Mouse (Mus musculus): Measurements from ENCODE around the gene Pus1. TPM values are rescaled to one million over a fixed set of nuclear protein-coding genes. Genes with fewer than 3 reads are reported as not detected.

The Pus1 gene
- polyA plus RNA-seq, 1 experiment = 38.6 TPM

DNA sequence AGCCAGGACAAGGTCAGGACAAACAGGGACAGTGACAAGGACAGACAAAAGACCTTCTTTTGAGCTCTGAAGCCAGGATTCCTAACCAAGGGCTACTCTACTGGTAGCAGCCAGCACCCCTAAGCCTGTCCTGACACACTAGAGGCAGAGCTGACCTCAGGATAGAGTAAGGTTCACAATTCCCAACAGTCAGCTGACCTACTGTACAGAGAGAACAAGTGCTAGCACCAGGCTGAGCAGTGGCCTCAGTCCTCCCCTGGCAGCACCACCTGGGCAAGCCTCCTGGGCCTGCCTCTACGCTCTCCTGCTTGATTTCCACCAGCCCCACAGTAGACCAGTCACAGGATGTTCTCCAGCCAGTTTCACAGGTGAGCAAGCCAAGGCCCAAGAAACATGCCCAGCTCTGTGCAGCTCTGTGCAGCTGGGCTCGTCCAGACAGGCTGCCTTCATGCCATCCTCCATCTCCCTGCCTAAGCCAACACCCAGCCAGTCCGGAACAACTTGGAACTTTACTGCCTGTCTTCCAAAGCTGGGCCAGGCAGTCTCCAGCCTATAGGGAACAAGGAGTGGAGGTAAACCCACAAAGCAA, 20.7 kb upstream of the Pus1 start:
- H3K27me3 ChIP-seq (replicated peaks; ENCODE audit: control insufficient read depth, insufficient read depth, low read length) = no peaks in the 10 kb centered on the region
- H3K27ac ChIP-seq (ENCODE audit: insufficient read depth, low read depth, low read length) = no peak overlapping the region
- H3K4me3 ChIP-seq (ENCODE audit: insufficient read depth, low read depth, low read length) = no peak overlapping the region
- H3K36me3 ChIP-seq (ENCODE audit: control insufficient read depth, insufficient read depth, low read length) = no peaks in the 10 kb centered on the region
- no peak for TF ChIP-seq CTCF (conservative IDR thresholded peaks at IDR 0.05; ENCODE audit: insufficient read depth, insufficient read length, low read depth, low read length)
- TF ChIP-seq POLR2A (IDR thresholded peaks at IDR 0.05; ENCODE audit: low read depth, low read length) = no peak
- DNase-seq = peak; percentile 54
- peaks cover 35% of the 10 kb centered on the region for H3K4me1 ChIP-seq (ENCODE audit: control insufficient read depth, insufficient read depth, low read length)
- 57% methylated on average over 3 of the region's 3 CpGs for WGBS

DNA sequence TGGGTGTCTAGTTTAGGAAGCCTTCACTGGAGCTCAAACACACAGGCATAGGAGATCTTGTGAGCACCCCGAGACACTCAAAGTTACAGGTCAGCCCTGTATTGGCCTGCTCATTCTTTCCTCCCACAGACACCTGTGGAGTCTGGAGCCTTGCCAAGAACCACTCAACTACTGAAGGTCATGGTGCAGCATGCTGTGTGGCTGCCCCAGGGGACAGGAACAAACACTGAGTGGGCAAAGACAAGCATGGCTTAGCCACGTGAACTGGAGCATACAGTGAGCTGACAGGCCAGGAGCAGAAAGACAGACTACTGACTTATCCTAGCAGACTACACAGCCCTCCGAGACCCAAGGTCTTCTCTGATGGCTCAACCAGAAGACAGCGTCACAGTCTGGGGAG, 17.2 kb upstream of the Pus1 start:
- peak; percentile 85 for DNase-seq
- no peak for TF ChIP-seq CTCF (conservative IDR thresholded peaks at IDR 0.05; ENCODE audit: insufficient read depth, insufficient read length, low read depth, low read length)
- TF ChIP-seq POLR2A (IDR thresholded peaks at IDR 0.05; ENCODE audit: low read depth, low read length) = no peak
- H3K4me1 ChIP-seq (ENCODE audit: control insufficient read depth, insufficient read depth, low read length) = peaks cover 35% of the 10 kb centered on the region
- H3K27me3 ChIP-seq (replicated peaks; ENCODE audit: control insufficient read depth, insufficient read depth, low read length) = no peaks in the 10 kb centered on the region
- peaks cover 2% of the 10 kb centered on the region; the same call in 1 of the 2 replicates for H3K36me3 ChIP-seq (ENCODE audit: control insufficient read depth, insufficient read depth, low read length)
- no peak overlapping the region for H3K4me3 ChIP-seq (ENCODE audit: insufficient read depth, low read depth, low read length)
- H3K27ac ChIP-seq (ENCODE audit: insufficient read depth, low read depth, low read length) = peak overlapping the region; percentile 15; the same call in 1 of the 2 replicates
- 38% methylated on average over 4 of the region's 4 CpGs for WGBS

DNA sequence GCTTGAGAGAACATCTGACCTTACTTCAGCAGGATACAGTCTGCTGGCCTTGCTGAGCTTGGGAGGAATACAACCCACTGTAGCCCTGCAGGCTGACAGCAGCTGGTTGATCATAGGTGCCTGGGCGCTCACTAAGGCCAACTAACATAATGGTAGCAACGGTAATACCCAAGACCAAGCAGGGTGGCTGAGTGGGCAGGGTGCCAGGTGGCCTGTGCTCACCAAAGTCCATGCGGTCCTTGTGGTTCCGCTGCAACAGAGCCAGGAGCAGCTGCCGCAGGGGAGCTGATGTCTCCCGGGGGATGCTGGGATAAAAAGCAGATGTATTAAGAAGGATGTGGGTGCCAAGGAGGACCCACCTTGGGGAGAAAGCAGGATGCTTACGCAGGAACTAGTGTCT, 13.9 kb upstream of the Pus1 start:
- peaks cover 3% of the 10 kb centered on the region for H3K36me3 ChIP-seq (ENCODE audit: control insufficient read depth, insufficient read depth, low read length)
- DNase-seq = peak; percentile 71
- WGBS = 62% methylated on average over 7 of the region's 7 CpGs

DNA sequence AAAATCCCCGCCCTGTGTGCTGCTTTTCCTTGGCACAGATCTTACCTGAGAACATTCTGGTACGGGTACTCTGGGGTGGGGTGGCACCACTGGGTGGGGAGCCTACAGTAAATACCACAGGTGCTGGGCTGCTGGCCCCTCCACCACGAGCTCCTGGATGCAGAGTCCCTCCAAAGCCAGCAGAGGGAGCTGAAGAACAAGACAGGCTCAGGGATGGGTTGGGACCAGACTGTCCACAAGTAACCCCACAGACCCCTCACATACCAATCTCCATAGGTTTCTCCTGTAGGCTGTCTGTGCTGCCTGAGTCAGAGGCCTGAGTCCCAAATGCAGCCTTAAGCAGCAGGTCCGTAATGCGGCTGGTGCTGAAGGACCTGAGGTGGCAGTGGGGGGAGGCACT, 8.2 kb upstream of the Pus1 start:
- TF ChIP-seq POLR2A (IDR thresholded peaks at IDR 0.05; ENCODE audit: low read depth, low read length) (no peak), CTCF (conservative IDR thresholded peaks at IDR 0.05; ENCODE audit: insufficient read depth, insufficient read length, low read depth, low read length) (peak; percentile 77)
- Histone ChIP-seq H3K27ac (ENCODE audit: insufficient read depth, low read depth, low read length) (no peak overlapping the region), H3K4me3 (ENCODE audit: insufficient read depth, low read depth, low read length) (no peak overlapping the region), H3K36me3 (ENCODE audit: control insufficient read depth, insufficient read depth, low read length) (peaks cover 3% of the 10 kb centered on the region), H3K27me3 (replicated peaks; ENCODE audit: control insufficient read depth, insufficient read depth, low read length) (no peaks in the 10 kb centered on the region), H3K4me1 (ENCODE audit: control insufficient read depth, insufficient read depth, low read length) (no peaks in the 10 kb centered on the region)
- WGBS = 62% methylated on average over 5 of the region's 5 CpGs
- peak; percentile 46 for DNase-seq

More for the DNA sequence above, 13.9 kb upstream of the Pus1 start:
- no peaks in the 10 kb centered on the region for H3K27me3 ChIP-seq (replicated peaks; ENCODE audit: control insufficient read depth, insufficient read depth, low read length)
- TF ChIP-seq CTCF (conservative IDR thresholded peaks at IDR 0.05; ENCODE audit: insufficient read depth, insufficient read length, low read depth, low read length) = no peak
- no peak for TF ChIP-seq POLR2A (IDR thresholded peaks at IDR 0.05; ENCODE audit: low read depth, low read length)
- H3K27ac ChIP-seq (ENCODE audit: insufficient read depth, low read depth, low read length) = no peak overlapping the region
- peaks cover 17% of the 10 kb centered on the region for H3K4me1 ChIP-seq (ENCODE audit: control insufficient read depth, insufficient read depth, low read length)
- no peak overlapping the region for H3K4me3 ChIP-seq (ENCODE audit: insufficient read depth, low read depth, low read length)

DNA sequence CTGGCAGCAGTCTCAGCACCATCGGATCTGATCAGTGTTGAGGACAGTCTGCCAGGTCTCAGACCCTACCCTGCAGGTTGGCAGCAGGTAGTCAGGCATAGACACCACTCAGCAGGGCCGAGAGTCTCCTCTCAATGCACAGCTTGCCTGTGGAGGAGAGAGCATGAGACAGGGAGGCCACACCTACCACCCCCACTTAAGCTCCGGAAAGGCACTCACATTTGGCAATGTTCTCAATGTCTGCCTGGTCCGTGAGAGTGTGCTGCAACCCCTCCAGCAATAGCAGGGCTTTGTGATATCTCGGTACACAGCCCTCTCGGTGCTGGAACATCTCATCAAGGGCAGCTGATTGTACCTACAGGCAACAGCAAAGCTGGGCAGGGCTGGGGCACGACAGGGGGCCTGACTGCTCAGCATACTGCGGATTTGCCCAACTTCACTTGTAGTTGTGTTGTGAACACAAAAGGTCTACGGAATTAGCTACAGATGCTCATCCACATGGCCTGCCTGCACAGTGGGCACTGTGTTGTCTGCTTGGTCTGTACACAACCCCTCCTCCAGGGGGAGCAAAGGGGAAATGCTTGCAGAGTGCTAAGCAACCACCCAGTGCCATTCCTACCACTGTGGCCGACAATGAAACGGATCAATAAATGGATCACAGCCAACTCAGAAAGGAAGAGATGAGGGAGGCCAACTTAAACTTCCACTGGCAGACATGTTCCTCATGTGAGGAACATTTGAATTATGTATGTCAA, 5.8 kb upstream of the Pus1 start:
- no peak overlapping the region for H3K4me3 ChIP-seq (ENCODE audit: insufficient read depth, low read depth, low read length)
- TF ChIP-seq POLR2A (IDR thresholded peaks at IDR 0.05; ENCODE audit: low read depth, low read length) (no peak), CTCF (conservative IDR thresholded peaks at IDR 0.05; ENCODE audit: insufficient read depth, insufficient read length, low read depth, low read length) (peak; percentile 52)
- H3K4me1 ChIP-seq (ENCODE audit: control insufficient read depth, insufficient read depth, low read length) = no peaks in the 10 kb centered on the region
- no peak overlapping the region for H3K27ac ChIP-seq (ENCODE audit: insufficient read depth, low read depth, low read length)
- 87% methylated on average over 11 of the region's 11 CpGs for WGBS
- H3K36me3 ChIP-seq (ENCODE audit: control insufficient read depth, insufficient read depth, low read length) = peaks cover 2% of the 10 kb centered on the region; the same call in 1 of the 2 replicates
- no peak for DNase-seq
- H3K27me3 ChIP-seq (replicated peaks; ENCODE audit: control insufficient read depth, insufficient read depth, low read length) = no peaks in the 10 kb centered on the region

GRCm38 (mm10) chr5:110783150-110783549, 2.7 kb upstream of the Pus1 start:
- WGBS = 60% methylated on average over 8 of the region's 8 CpGs
- no peak overlapping the region for H3K4me3 ChIP-seq (ENCODE audit: insufficient read depth, low read depth, low read length)
- TF ChIP-seq CTCF (conservative IDR thresholded peaks at IDR 0.05; ENCODE audit: insufficient read depth, insufficient read length, low read depth, low read length) (no peak), POLR2A (IDR thresholded peaks at IDR 0.05; ENCODE audit: low read depth, low read length) (no peak)
- no peaks in the 10 kb centered on the region for H3K36me3 ChIP-seq (ENCODE audit: control insufficient read depth, insufficient read depth, low read length)
- H3K4me1 ChIP-seq (ENCODE audit: control insufficient read depth, insufficient read depth, low read length) = peaks cover 3% of the 10 kb centered on the region; the same call in 1 of the 2 replicates
- no peak for DNase-seq
- H3K27ac ChIP-seq (ENCODE audit: insufficient read depth, low read depth, low read length) = no peak overlapping the region
- H3K27me3 ChIP-seq (replicated peaks; ENCODE audit: control insufficient read depth, insufficient read depth, low read length) = no peaks in the 10 kb centered on the region

DNA sequence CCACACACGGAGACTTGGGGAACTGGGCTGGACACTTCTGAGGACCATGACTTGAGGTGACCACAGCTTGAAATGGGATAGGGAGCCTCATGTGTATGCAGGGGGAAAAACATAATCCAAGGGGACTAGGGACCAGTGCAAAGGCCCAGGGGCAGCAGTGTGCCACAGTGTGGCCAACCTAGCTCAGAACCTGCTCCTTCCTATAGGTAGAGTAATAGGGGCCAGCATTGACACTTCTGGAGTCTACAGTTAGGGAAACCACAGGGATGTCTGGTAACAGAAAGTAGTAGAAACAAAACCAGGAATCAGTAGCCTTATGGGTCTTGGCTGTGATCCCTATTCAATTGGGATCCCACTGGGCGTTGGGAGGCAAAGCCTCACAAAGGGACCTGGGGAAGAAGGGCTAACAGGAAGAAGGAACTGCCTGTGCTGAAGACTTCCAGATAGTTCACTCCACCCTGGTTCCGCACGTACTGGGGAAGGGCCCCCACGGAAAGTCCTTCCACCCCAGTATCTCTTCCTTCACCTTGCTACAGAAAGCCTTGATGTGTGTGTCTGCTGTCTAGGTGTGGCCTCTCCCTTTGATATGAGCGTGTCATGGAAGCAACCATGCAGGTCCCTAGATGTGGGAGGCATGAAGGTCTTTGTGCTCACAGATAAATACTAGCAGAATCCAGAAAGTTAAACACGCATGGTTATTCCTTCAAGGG, 1.2 kb upstream of the Pus1 start:
- H3K27me3 ChIP-seq (replicated peaks; ENCODE audit: control insufficient read depth, insufficient read depth, low read length) = no peaks in the 10 kb centered on the region
- no peak for DNase-seq
- no peak overlapping the region for H3K27ac ChIP-seq (ENCODE audit: insufficient read depth, low read depth, low read length)
- no peak overlapping the region for H3K4me3 ChIP-seq (ENCODE audit: insufficient read depth, low read depth, low read length)
- no peaks in the 10 kb centered on the region for H3K36me3 ChIP-seq (ENCODE audit: control insufficient read depth, insufficient read depth, low read length)
- peaks cover 3% of the 10 kb centered on the region; the same call in 1 of the 2 replicates for H3K4me1 ChIP-seq (ENCODE audit: control insufficient read depth, insufficient read depth, low read length)
- 77% methylated on average over 7 of the region's 7 CpGs for WGBS
- TF ChIP-seq POLR2A (IDR thresholded peaks at IDR 0.05; ENCODE audit: low read depth, low read length) (no peak), CTCF (conservative IDR thresholded peaks at IDR 0.05; ENCODE audit: insufficient read depth, insufficient read length, low read depth, low read length) (no peak)

All from kidney, adult 2 months (tissue).